Mouse (Mus musculus): ENCODE data around the gene Large1. TPM values are rescaled to one million over a fixed set of nuclear protein-coding genes. Genes with fewer than 3 reads are reported as not detected.

Large1 gene
- total and polyA plus RNA-seq, 3 experiments = not detected

- no peak for TF ChIP-seq JUND (IDR thresholded peaks at IDR 0.05; ENCODE audit: low read depth, low read length)
- TF ChIP-seq GABPA (IDR thresholded peaks at IDR 0.05; ENCODE audit: low read depth, low read length) = no peak
- TF ChIP-seq MAZ (IDR thresholded peaks at IDR 0.05; ENCODE audit: low read depth, low read length) = no peak
- TF ChIP-seq MYB (IDR thresholded peaks at IDR 0.05; ENCODE audit: low read depth, low read length) = no peak
- no peak for TF ChIP-seq TCF12 (IDR thresholded peaks at IDR 0.05; ENCODE audit: low read depth, low read length)
- no peak for TF ChIP-seq USF1 (IDR thresholded peaks at IDR 0.05; ENCODE audit: low read depth, low read length)
- TF ChIP-seq CHD1 (IDR thresholded peaks at IDR 0.05; ENCODE audit: low read depth, low read length) = no peak
- TF ChIP-seq MYC (IDR thresholded peaks at IDR 0.05; ENCODE audit: low read depth, low read length) = no peak
- TF ChIP-seq MEF2A (IDR thresholded peaks at IDR 0.05; ENCODE audit: extremely low read depth, insufficient replicate concordance, low read depth, low read length, poor library complexity, severe bottlenecking) = no peak
- TF ChIP-seq ZKSCAN1 (IDR thresholded peaks at IDR 0.05; ENCODE audit: low read depth, low read length) = no peak
- TF ChIP-seq ETS1 (IDR thresholded peaks at IDR 0.05; ENCODE audit: low read depth, low read length) = no peak
- no peak for TF ChIP-seq GATA1 (IDR thresholded peaks at IDR 0.05; ENCODE audit: low read depth, low read length)
- no peak for TF ChIP-seq ZMIZ1 (IDR thresholded peaks at IDR 0.05; ENCODE audit: low read depth, low read length)
- TF ChIP-seq USF2 (IDR thresholded peaks at IDR 0.05; ENCODE audit: borderline replicate concordance in 1 of 2, insufficient read depth in 1 of 2, low read depth in 1 of 2, low read length in 2 of 2) = no peak
- TF ChIP-seq CTCF (IDR thresholded peaks at IDR 0.05 in 2 of 3, conservative IDR thresholded peaks at IDR 0.05 in 1 of 3; ENCODE audit: control insufficient read depth in 1 of 3, insufficient read depth in 1 of 3, low read depth in 2 of 3, low read length in 3 of 3, poor library complexity in 1 of 3, severe bottlenecking in 1 of 3) = no peak
- no peak for TF ChIP-seq ELF1 (IDR thresholded peaks at IDR 0.05; ENCODE audit: low read depth, low read length)
- H3K9me3 ChIP-seq (replicated peaks; ENCODE audit: insufficient read depth, low read length) = no peaks in the 10 kb centered on the region
Observed at GRCm38 (mm10) chr8:73052414-73052813, 300.9 kb downstream of the Large1 start.

GRCm38 (mm10) chr8:73048136-73048535 lies 305.2 kb downstream of the Large1 start:
- Histone ChIP-seq H3K4me1 (ENCODE audit: control insufficient read depth in 1 of 2, insufficient read depth in 2 of 2, low read length in 2 of 2) (no peaks in the 10 kb centered on the region), H3K36me3 (ENCODE audit: control insufficient read depth in 1 of 2, insufficient read depth in 2 of 2, low read length in 2 of 2) (no peaks in the 10 kb centered on the region), H3K79me2 (ENCODE audit: control insufficient read depth, insufficient read depth, low read length, poor library complexity) (no peaks in the 10 kb centered on the region), H3K4me3 (ENCODE audit: control insufficient read depth in 1 of 2, insufficient read depth in 1 of 2, low read depth in 2 of 2, low read length in 2 of 2) (no peak overlapping the region), H3K9ac (ENCODE audit: control insufficient read depth, low read depth, low read length, poor library complexity, severe bottlenecking) (no peak overlapping the region), H3K27me3 (ENCODE audit: control insufficient read depth in 1 of 2, insufficient read depth in 2 of 2, low read length in 2 of 2) (no peaks in the 10 kb centered on the region), H3K27ac (ENCODE audit: control insufficient read depth, low read depth, low read length) (no peak overlapping the region), H3K9me3 (replicated peaks; ENCODE audit: insufficient read depth, low read length) (no peaks in the 10 kb centered on the region)
- DNase-seq (ENCODE audit: low read depth, low spot score) = no peak
- TF ChIP-seq E2F4 (IDR thresholded peaks at IDR 0.05; ENCODE audit: borderline replicate concordance, low read depth, low read length) = no peak
- TF ChIP-seq EP300 (IDR thresholded peaks at IDR 0.05; ENCODE audit: low read depth in 1 of 2, low read length in 2 of 2) = no peak
- no peak for TF ChIP-seq SMC3 (IDR thresholded peaks at IDR 0.05; ENCODE audit: low read depth, low read length)
- TF ChIP-seq JUND (IDR thresholded peaks at IDR 0.05; ENCODE audit: low read depth, low read length) = no peak
- TF ChIP-seq USF1 (IDR thresholded peaks at IDR 0.05; ENCODE audit: low read depth, low read length) = no peak
- TF ChIP-seq CTCF (IDR thresholded peaks at IDR 0.05 in 2 of 3, conservative IDR thresholded peaks at IDR 0.05 in 1 of 3; ENCODE audit: control insufficient read depth in 1 of 3, insufficient read depth in 1 of 3, low read depth in 2 of 3, low read length in 3 of 3, poor library complexity in 1 of 3, severe bottlenecking in 1 of 3) = no peak
- TF ChIP-seq USF2 (IDR thresholded peaks at IDR 0.05; ENCODE audit: borderline replicate concordance in 1 of 2, insufficient read depth in 1 of 2, low read depth in 1 of 2, low read length in 2 of 2) = no peak
- TF ChIP-seq NRF1 (IDR thresholded peaks at IDR 0.05; ENCODE audit: insufficient read depth, low read depth, low read length, poor library complexity, severe bottlenecking) = no peak
- TF ChIP-seq RAD21 (IDR thresholded peaks at IDR 0.05; ENCODE audit: low read depth, low read length) = no peak
- no peak for TF ChIP-seq CHD1 (IDR thresholded peaks at IDR 0.05; ENCODE audit: low read depth, low read length)
- TF ChIP-seq MXI1 (IDR thresholded peaks at IDR 0.05; ENCODE audit: low read depth, low read length) = no peak
- TF ChIP-seq ZMIZ1 (IDR thresholded peaks at IDR 0.05; ENCODE audit: low read depth, low read length) = no peak
- TF ChIP-seq MAX (IDR thresholded peaks at IDR 0.05; ENCODE audit: low read length) = no peak
- no peak for TF ChIP-seq BHLHE40 (IDR thresholded peaks at IDR 0.05; ENCODE audit: borderline replicate concordance, low read depth, low read length)
- no peak for TF ChIP-seq TCF12 (IDR thresholded peaks at IDR 0.05; ENCODE audit: low read depth, low read length)
- TF ChIP-seq SIN3A (IDR thresholded peaks at IDR 0.05; ENCODE audit: low read length) = no peak
- no peak for TF ChIP-seq POLR2A (IDR thresholded peaks at IDR 0.05; ENCODE audit: control insufficient read depth in 1 of 2, insufficient read depth in 1 of 2, low read depth in 1 of 2, low read length in 2 of 2, poor library complexity in 1 of 2)

More at GRCm38 (mm10) chr8:73052414-73052813, 300.9 kb downstream of the Large1 start:
- Histone ChIP-seq H3K36me3 (ENCODE audit: control insufficient read depth in 1 of 2, insufficient read depth in 2 of 2, low read length in 2 of 2) (no peaks in the 10 kb centered on the region), H3K27me3 (ENCODE audit: control insufficient read depth in 1 of 2, insufficient read depth in 2 of 2, low read length in 2 of 2) (no peaks in the 10 kb centered on the region), H3K27ac (ENCODE audit: control insufficient read depth, low read depth, low read length) (no peak overlapping the region), H3K4me1 (ENCODE audit: control insufficient read depth in 1 of 2, insufficient read depth in 2 of 2, low read length in 2 of 2) (no peaks in the 10 kb centered on the region), H3K4me3 (ENCODE audit: control insufficient read depth in 1 of 2, insufficient read depth in 1 of 2, low read depth in 2 of 2, low read length in 2 of 2) (no peak overlapping the region), H3K79me2 (ENCODE audit: control insufficient read depth, insufficient read depth, low read length, poor library complexity) (no peaks in the 10 kb centered on the region), H3K9ac (ENCODE audit: control insufficient read depth, low read depth, low read length, poor library complexity, severe bottlenecking) (no peak overlapping the region)
- no peak for DNase-seq (ENCODE audit: low read depth, low spot score)

Data from MEL (cell line).